Mouse (Mus musculus): ENCODE results near the gene Abtb2. TPM values are rescaled to one million over a fixed set of nuclear protein-coding genes. Genes with fewer than 3 reads are reported as not detected.

The Abtb2 gene
- polyA plus RNA-seq, 1 experiment, result 4.2 TPM

DNA sequence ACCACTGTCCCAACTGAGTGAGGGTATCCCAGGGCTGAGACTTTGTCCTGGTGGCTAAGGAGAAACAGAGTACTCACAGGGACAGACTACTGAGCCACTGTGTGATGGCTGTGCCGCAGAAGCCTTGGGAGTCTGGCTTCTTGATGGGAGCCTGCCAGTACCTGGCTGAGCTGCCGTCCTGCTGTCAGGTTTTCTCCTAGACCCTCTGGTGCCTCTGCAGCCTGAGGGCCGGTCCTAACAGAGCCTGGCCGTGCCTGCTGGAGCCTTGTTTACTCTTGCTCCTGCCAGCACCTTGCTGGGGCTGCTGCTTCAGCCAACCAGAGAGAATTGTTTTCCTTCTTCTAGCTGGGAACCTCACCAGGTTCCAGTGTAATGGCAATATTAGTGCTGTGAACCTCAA is 148.3 kb downstream of the Abtb2 start:
- TF ChIP-seq POLR2A (IDR thresholded peaks at IDR 0.05; ENCODE audit: insufficient read depth, low read length) (no peak), CTCF (IDR thresholded peaks at IDR 0.05; ENCODE audit: low read depth, low read length) (no peak), EP300 (IDR thresholded peaks at IDR 0.05; ENCODE audit: insufficient read depth, low read depth, low read length) (no peak)
- H3K36me3 ChIP-seq (ENCODE audit: control insufficient read depth, insufficient read depth, low read length, poor library complexity, severe bottlenecking), result no peaks in the 10 kb centered on the region
- no peak overlapping the region for H3K4me3 ChIP-seq (ENCODE audit: low read depth, low read length)

DNA sequence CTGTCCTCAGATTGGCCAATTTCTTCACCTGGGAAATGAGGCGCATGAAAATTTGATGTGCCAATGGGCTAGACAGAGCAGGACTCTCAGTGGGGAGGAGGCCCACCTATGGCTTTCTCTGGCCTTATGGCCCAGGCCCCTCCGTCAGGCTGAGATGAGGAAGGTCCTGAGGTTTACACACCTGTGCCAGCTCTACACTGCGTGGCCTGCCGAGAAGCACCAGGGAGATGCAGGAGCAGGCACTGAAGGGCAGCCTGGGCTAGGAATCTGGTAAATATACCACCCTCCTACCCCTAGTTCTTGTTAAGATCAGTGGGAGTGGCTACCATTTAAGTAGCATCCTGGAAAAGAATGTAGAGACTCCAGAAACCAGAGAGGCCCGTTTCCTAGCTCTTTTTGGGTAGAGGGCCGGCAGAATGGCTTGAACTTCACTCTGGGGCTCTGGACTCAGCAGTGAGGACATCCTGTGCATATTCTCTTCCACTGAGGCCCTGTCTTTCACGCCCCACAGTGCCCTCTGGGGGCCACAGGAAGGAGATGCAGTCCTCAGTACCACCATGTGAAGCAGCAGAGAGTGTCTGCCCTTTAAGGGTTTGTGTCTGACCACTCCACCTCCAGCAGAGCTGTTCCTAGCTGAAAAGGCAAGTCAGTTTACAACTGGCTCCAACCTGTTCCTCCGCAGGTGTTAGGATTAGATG is 152.6 kb downstream of the Abtb2 start:
- H3K9me3 ChIP-seq (replicated peaks; ENCODE audit: control insufficient read depth, insufficient read depth, low read length, poor library complexity, severe bottlenecking), result no peaks in the 10 kb centered on the region
- no peaks in the 10 kb centered on the region for H3K27me3 ChIP-seq (ENCODE audit: control insufficient read depth, insufficient read depth, low read length, poor library complexity, severe bottlenecking)
- no peak for TF ChIP-seq EP300 (IDR thresholded peaks at IDR 0.05; ENCODE audit: insufficient read depth, low read depth, low read length)
- TF ChIP-seq POLR2A (IDR thresholded peaks at IDR 0.05; ENCODE audit: insufficient read depth, low read length), result no peak
- TF ChIP-seq CTCF (IDR thresholded peaks at IDR 0.05; ENCODE audit: low read depth, low read length), result peak; percentile 93
- no peaks in the 10 kb centered on the region for H3K4me1 ChIP-seq (ENCODE audit: control insufficient read depth, insufficient read depth, low read length)
- H3K4me3 ChIP-seq (ENCODE audit: low read depth, low read length), result no peak overlapping the region
- no peak overlapping the region for H3K9ac ChIP-seq (ENCODE audit: low read depth, poor library complexity, severe bottlenecking)
- no peak overlapping the region for H3K27ac ChIP-seq (ENCODE audit: insufficient read depth, low read length)
- peaks cover 20% of the 10 kb centered on the region for H3K36me3 ChIP-seq (ENCODE audit: control insufficient read depth, insufficient read depth, low read length, poor library complexity, severe bottlenecking)

More for the DNA sequence above, 148.3 kb downstream of the Abtb2 start:
- Histone ChIP-seq H3K4me1 (ENCODE audit: control insufficient read depth, insufficient read depth, low read length) (no peaks in the 10 kb centered on the region), H3K9me3 (replicated peaks; ENCODE audit: control insufficient read depth, insufficient read depth, low read length, poor library complexity, severe bottlenecking) (no peaks in the 10 kb centered on the region), H3K9ac (ENCODE audit: low read depth, poor library complexity, severe bottlenecking) (no peak overlapping the region), H3K27ac (ENCODE audit: insufficient read depth, low read length) (no peak overlapping the region), H3K27me3 (ENCODE audit: control insufficient read depth, insufficient read depth, low read length, poor library complexity, severe bottlenecking) (no peaks in the 10 kb centered on the region)

DNA sequence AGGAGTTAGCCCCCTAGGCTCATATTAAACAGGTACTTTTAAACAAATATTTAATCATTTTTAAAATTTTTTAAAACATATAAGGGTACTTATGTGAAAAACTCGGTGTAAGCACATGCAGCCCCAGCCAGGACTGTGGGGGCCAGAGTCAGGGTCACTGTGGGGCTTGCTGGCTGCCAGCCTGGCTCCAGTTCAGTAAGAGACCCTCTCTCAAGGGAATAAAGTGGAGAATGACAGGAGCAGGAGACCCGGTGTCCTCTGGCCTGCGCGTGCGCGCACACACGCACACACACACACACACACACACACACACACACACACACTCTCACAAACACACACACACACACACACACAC is 153.2 kb downstream of the Abtb2 start:
- no peaks in the 10 kb centered on the region for H3K9me3 ChIP-seq (replicated peaks; ENCODE audit: control insufficient read depth, insufficient read depth, low read length, poor library complexity, severe bottlenecking)
- H3K27ac ChIP-seq (ENCODE audit: insufficient read depth, low read length), result no peak overlapping the region
- TF ChIP-seq EP300 (IDR thresholded peaks at IDR 0.05; ENCODE audit: insufficient read depth, low read depth, low read length) (no peak), POLR2A (IDR thresholded peaks at IDR 0.05; ENCODE audit: insufficient read depth, low read length) (no peak), CTCF (IDR thresholded peaks at IDR 0.05; ENCODE audit: low read depth, low read length) (no peak)
- no peaks in the 10 kb centered on the region for H3K27me3 ChIP-seq (ENCODE audit: control insufficient read depth, insufficient read depth, low read length, poor library complexity, severe bottlenecking)
- no peaks in the 10 kb centered on the region for H3K4me1 ChIP-seq (ENCODE audit: control insufficient read depth, insufficient read depth, low read length)
- H3K36me3 ChIP-seq (ENCODE audit: control insufficient read depth, insufficient read depth, low read length, poor library complexity, severe bottlenecking), result peaks cover 25% of the 10 kb centered on the region
- no peak overlapping the region for H3K4me3 ChIP-seq (ENCODE audit: low read depth, low read length)
- no peak overlapping the region for H3K9ac ChIP-seq (ENCODE audit: low read depth, poor library complexity, severe bottlenecking)

DNA sequence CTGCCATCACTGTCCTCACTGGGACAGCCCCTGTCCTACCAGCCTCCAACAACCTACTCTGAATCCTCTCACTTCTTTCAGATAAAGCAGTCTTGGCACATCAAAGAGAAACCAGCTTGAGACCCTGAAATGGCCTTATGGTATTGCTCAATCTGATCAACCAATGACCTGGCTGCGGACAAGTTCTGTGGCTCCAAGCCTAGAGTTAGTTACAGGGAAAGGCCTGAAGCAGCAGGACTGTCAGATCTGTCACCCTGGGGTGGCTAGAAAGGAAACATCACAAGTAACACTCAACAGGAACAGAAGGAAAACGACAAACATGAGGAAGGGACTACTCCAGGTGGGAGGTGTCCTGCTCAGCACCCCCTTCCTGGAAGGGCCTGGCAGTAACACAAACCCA is 158.4 kb downstream of the Abtb2 start:
- peaks cover 41% of the 10 kb centered on the region for H3K36me3 ChIP-seq (ENCODE audit: control insufficient read depth, insufficient read depth, low read length, poor library complexity, severe bottlenecking)
- no peak overlapping the region for H3K27ac ChIP-seq (ENCODE audit: insufficient read depth, low read length)
- H3K9ac ChIP-seq (ENCODE audit: low read depth, poor library complexity, severe bottlenecking), result no peak overlapping the region
- no peak overlapping the region for H3K4me3 ChIP-seq (ENCODE audit: low read depth, low read length)
- H3K9me3 ChIP-seq (replicated peaks; ENCODE audit: control insufficient read depth, insufficient read depth, low read length, poor library complexity, severe bottlenecking), result no peaks in the 10 kb centered on the region
- TF ChIP-seq CTCF (IDR thresholded peaks at IDR 0.05; ENCODE audit: low read depth, low read length) (no peak), POLR2A (IDR thresholded peaks at IDR 0.05; ENCODE audit: insufficient read depth, low read length) (no peak), EP300 (IDR thresholded peaks at IDR 0.05; ENCODE audit: insufficient read depth, low read depth, low read length) (no peak)
- H3K4me1 ChIP-seq (ENCODE audit: control insufficient read depth, insufficient read depth, low read length), result no peaks in the 10 kb centered on the region
- no peaks in the 10 kb centered on the region for H3K27me3 ChIP-seq (ENCODE audit: control insufficient read depth, insufficient read depth, low read length, poor library complexity, severe bottlenecking)

DNA sequence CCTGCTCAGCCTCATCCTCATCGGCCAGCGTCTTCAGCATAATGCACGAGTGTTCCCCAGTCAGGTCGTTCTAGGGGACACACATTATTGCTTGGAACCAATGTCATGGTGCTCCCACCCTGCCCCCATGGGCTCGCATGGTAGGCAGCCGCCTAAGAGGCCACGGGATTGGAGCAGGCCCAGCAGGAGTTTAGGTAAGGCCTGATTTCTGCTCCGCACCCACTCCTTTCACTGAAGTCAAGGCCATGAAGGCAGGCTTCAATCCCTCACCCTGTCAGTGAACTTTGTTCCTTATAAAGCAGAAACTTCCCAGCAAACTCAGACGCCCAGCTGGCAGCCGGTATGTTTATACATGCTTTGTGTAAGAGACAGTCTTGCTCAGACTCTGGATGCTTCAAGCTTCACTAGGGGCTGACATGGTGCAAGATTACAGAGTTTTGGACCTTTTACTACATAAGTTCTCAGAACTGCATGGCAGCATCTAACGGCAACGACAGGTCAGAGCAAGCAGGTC is 162.0 kb downstream of the Abtb2 start:
- Histone ChIP-seq H3K4me1 (ENCODE audit: control insufficient read depth, insufficient read depth, low read length) (no peaks in the 10 kb centered on the region), H3K9me3 (replicated peaks; ENCODE audit: control insufficient read depth, insufficient read depth, low read length, poor library complexity, severe bottlenecking) (no peaks in the 10 kb centered on the region), H3K27me3 (ENCODE audit: control insufficient read depth, insufficient read depth, low read length, poor library complexity, severe bottlenecking) (no peaks in the 10 kb centered on the region), H3K36me3 (ENCODE audit: control insufficient read depth, insufficient read depth, low read length, poor library complexity, severe bottlenecking) (peaks cover 35% of the 10 kb centered on the region), H3K27ac (ENCODE audit: insufficient read depth, low read length) (no peak overlapping the region), H3K9ac (ENCODE audit: low read depth, poor library complexity, severe bottlenecking) (no peak overlapping the region), H3K4me3 (ENCODE audit: low read depth, low read length) (no peak overlapping the region)
- no peak for TF ChIP-seq EP300 (IDR thresholded peaks at IDR 0.05; ENCODE audit: insufficient read depth, low read depth, low read length)

DNA sequence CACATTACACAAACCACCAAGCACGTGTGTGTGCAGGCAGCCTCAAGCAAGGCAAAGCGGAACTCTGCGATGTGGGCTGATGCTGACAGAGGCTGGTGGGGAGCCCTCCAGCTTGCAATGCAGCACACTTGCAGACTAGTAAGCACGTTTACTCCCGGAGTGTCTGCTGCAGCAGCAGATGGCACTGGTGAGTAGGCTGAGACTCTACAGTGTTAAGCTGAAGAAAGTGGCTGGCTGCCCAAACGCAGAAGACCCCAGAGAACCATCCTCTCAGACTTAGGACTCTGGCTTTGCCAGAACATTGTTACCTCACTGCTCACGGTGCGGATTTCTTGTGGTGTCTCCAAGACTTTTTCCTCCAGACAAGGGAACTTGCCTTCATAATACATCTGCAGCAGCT is 164.9 kb downstream of the Abtb2 start:
- no peak overlapping the region for H3K27ac ChIP-seq (ENCODE audit: insufficient read depth, low read length)
- no peak overlapping the region for H3K4me3 ChIP-seq (ENCODE audit: low read depth, low read length)
- no peak overlapping the region for H3K9ac ChIP-seq (ENCODE audit: low read depth, poor library complexity, severe bottlenecking)
- no peaks in the 10 kb centered on the region for H3K9me3 ChIP-seq (replicated peaks; ENCODE audit: control insufficient read depth, insufficient read depth, low read length, poor library complexity, severe bottlenecking)
- H3K27me3 ChIP-seq (ENCODE audit: control insufficient read depth, insufficient read depth, low read length, poor library complexity, severe bottlenecking), result no peaks in the 10 kb centered on the region
- no peaks in the 10 kb centered on the region for H3K4me1 ChIP-seq (ENCODE audit: control insufficient read depth, insufficient read depth, low read length)
- H3K36me3 ChIP-seq (ENCODE audit: control insufficient read depth, insufficient read depth, low read length, poor library complexity, severe bottlenecking), result peaks cover 29% of the 10 kb centered on the region
- TF ChIP-seq CTCF (IDR thresholded peaks at IDR 0.05; ENCODE audit: low read depth, low read length), result peak; percentile 31
- no peak for TF ChIP-seq EP300 (IDR thresholded peaks at IDR 0.05; ENCODE audit: insufficient read depth, low read depth, low read length)
